Mouse (Mus musculus) MEL (cell line): ENCODE data around the gene Abca3. TPM values are rescaled to one million over a fixed set of nuclear protein-coding genes. Genes with fewer than 3 reads are reported as not detected.

ENCODE experiments used
- DNase-seq: peaks from one replicate; pipeline ENCODE4 v3.0.0; 2011; ENCODE audit warnings: low read depth, low spot score
- H3K27ac ChIP-seq: 2 replicates; pipeline ENCODE4 v1.5.1; 2012; ENCODE audit warnings: low read depth, mild to moderate bottlenecking, control low read depth, low read length, moderate library complexity; ENCODE audit not compliant: control insufficient read depth
- H3K27me3 ChIP-seq, 2 experiments: fragments of 150-350 bp in 1 of 2; sonication (generic) in 1 of 2; 2 replicates each; pipeline ENCODE4 v1.6.1; 2012; ENCODE audit warnings: low read length in 2 of 2, mild to moderate bottlenecking in 2 of 2, improper control_type of control experiment in 1 of 2, moderate library complexity in 1 of 2; ENCODE audit not compliant: insufficient read depth in 2 of 2, control insufficient read depth in 1 of 2
- H3K36me3 ChIP-seq, 2 experiments: 2 replicates each; pipeline ENCODE4 v1.6.1; 2012 to 2014; ENCODE audit warnings: low read length in 2 of 2, improper control_type of control experiment in 1 of 2, inconsistent platforms in 1 of 2, mild to moderate bottlenecking in 1 of 2; ENCODE audit not compliant: insufficient read depth in 2 of 2, control insufficient read depth in 1 of 2
- H3K4me1 ChIP-seq, 2 experiments: fragments of 150-350 bp in 1 of 2; sonication (generic) in 1 of 2; 2 replicates each; pipeline ENCODE4 v1.6.1; 2012; ENCODE audit warnings: low read length in 2 of 2, improper control_type of control experiment in 1 of 2, mild to moderate bottlenecking in 1 of 2; ENCODE audit not compliant: insufficient read depth in 2 of 2, control insufficient read depth in 1 of 2
- H3K4me3 ChIP-seq, 2 experiments: fragments of 150-350 bp in 1 of 2; sonication (generic) in 1 of 2; 2 replicates each; pipeline ENCODE4 v1.5.1; 2012; ENCODE audit warnings: low read depth in 2 of 2, low read length in 2 of 2, mild to moderate bottlenecking in 2 of 2, moderate library complexity in 2 of 2, control low read depth in 1 of 2, improper control_type of control experiment in 1 of 2; ENCODE audit not compliant: control insufficient read depth in 1 of 2, insufficient read depth in 1 of 2
- H3K79me2 ChIP-seq: 2 replicates; pipeline ENCODE4 v1.6.1; 2012; ENCODE audit warnings: mild to moderate bottlenecking, low read length, moderate library complexity; ENCODE audit not compliant: control insufficient read depth, poor library complexity, insufficient read depth
- H3K9ac ChIP-seq: 2 replicates; pipeline ENCODE4 v1.6.1; 2012; ENCODE audit warnings: low read depth, mild to moderate bottlenecking, control low read depth, low read length, moderate library complexity; ENCODE audit not compliant: control insufficient read depth, poor library complexity, severe bottlenecking
- H3K9me3 ChIP-seq: fragments of 150-350 bp; sonication (generic); replicated peaks from 2 replicates; pipeline ENCODE4 v1.6.1; 2012; ENCODE audit warnings: mild to moderate bottlenecking, low read length, improper control_type of control experiment, moderate library complexity; ENCODE audit not compliant: insufficient read depth
- CHD2 ChIP-seq: IDR thresholded peaks from 2 replicates; pipeline ENCODE4 v1.6.1; 2011; ENCODE audit warnings: low read length, improper control_type of control experiment
- CTCF ChIP-seq, 3 experiments: IDR thresholded peaks in 2 of 3; conservative IDR thresholded peaks in 1 of 3; 2 replicates each; pipeline ENCODE4 v1.5.1; 2011 to 2012; ENCODE audit warnings: low read length in 3 of 3, low read depth in 2 of 3, mild to moderate bottlenecking in 2 of 3, improper control_type of control experiment in 1 of 3, inconsistent platforms in 1 of 3, mixed read lengths in 1 of 3, moderate library complexity in 1 of 3; ENCODE audit not compliant: control insufficient read depth in 1 of 3, insufficient read depth in 1 of 3, poor library complexity in 1 of 3, severe bottlenecking in 1 of 3
- ETS1 ChIP-seq: IDR thresholded peaks from 2 replicates; pipeline ENCODE4 v1.6.1; 2012; ENCODE audit warnings: low read depth, mild to moderate bottlenecking, inconsistent platforms, low read length, improper control_type of control experiment, moderate library complexity
- GABPA ChIP-seq: IDR thresholded peaks from 2 replicates; pipeline ENCODE4 v1.6.1; 2012; ENCODE audit warnings: low read depth, mild to moderate bottlenecking, inconsistent platforms, low read length, improper control_type of control experiment, moderate library complexity
- GATA1 ChIP-seq: IDR thresholded peaks from 2 replicates; pipeline ENCODE4 v1.6.1; 2011; ENCODE audit warnings: low read depth, low read length, improper control_type of control experiment
- HCFC1 ChIP-seq: IDR thresholded peaks from 2 replicates; pipeline ENCODE4 v1.6.1; 2012; ENCODE audit warnings: low read depth, mild to moderate bottlenecking, inconsistent platforms, low read length, improper control_type of control experiment, moderate library complexity
- KAT2A ChIP-seq: conservative IDR thresholded peaks from 2 replicates; pipeline ENCODE4 v1.6.1; 2012; ENCODE audit warnings: low read depth, low read length, improper control_type of control experiment, inconsistent platforms
- MAFK ChIP-seq: IDR thresholded peaks from 2 replicates; pipeline ENCODE4 v1.6.1; 2011; ENCODE audit warnings: low read depth, mild to moderate bottlenecking, low read length, improper control_type of control experiment, borderline replicate concordance
- MAX ChIP-seq: IDR thresholded peaks from 2 replicates; pipeline ENCODE4 v1.6.1; 2011; ENCODE audit warnings: low read length, improper control_type of control experiment
- MXI1 ChIP-seq: IDR thresholded peaks from 2 replicates; pipeline ENCODE4 v1.6.1; 2011; ENCODE audit warnings: mild to moderate bottlenecking, low read depth, low read length, improper control_type of control experiment
- MYC ChIP-seq: IDR thresholded peaks from 2 replicates; pipeline ENCODE4 v1.6.1; 2011; ENCODE audit warnings: low read depth, mild to moderate bottlenecking, low read length, improper control_type of control experiment, moderate library complexity
- NELFE ChIP-seq: IDR thresholded peaks from 2 replicates; pipeline ENCODE4 v1.6.1; 2011; ENCODE audit warnings: low read depth, low read length, improper control_type of control experiment
- NRF1 ChIP-seq: IDR thresholded peaks from 2 replicates; pipeline ENCODE4 v1.6.1; 2014; ENCODE audit warnings: low read depth, mild to moderate bottlenecking, inconsistent platforms, low read length, improper control_type of control experiment, moderate library complexity; ENCODE audit not compliant: poor library complexity, insufficient read depth, severe bottlenecking
- POLR2A ChIP-seq, 2 experiments: IDR thresholded peaks; 2 replicates each; pipeline ENCODE4 v1.6.1; 2011 to 2012; ENCODE audit warnings: low read length in 2 of 2, mild to moderate bottlenecking in 2 of 2, control low read depth in 1 of 2, improper control_type of control experiment in 1 of 2, low read depth in 1 of 2, moderate library complexity in 1 of 2; ENCODE audit not compliant: control insufficient read depth in 1 of 2, insufficient read depth in 1 of 2, poor library complexity in 1 of 2
- POLR2AphosphoS5 ChIP-seq: IDR thresholded peaks from 2 replicates; pipeline ENCODE4 v1.6.1; 2012; ENCODE audit warnings: low read depth, borderline replicate concordance, mild to moderate bottlenecking, inconsistent platforms, low read length, moderate library complexity, mixed read lengths
- RAD21 ChIP-seq: IDR thresholded peaks from 2 replicates; pipeline ENCODE4 v1.6.1; 2011; ENCODE audit warnings: mild to moderate bottlenecking, low read depth, low read length, improper control_type of control experiment
- RCOR1 ChIP-seq: IDR thresholded peaks from 2 replicates; pipeline ENCODE4 v1.6.1; 2012; ENCODE audit warnings: low read depth, mild to moderate bottlenecking, inconsistent platforms, low read length, improper control_type of control experiment
- SMC3 ChIP-seq: IDR thresholded peaks from 2 replicates; pipeline ENCODE4 v1.6.1; 2011; ENCODE audit warnings: low read depth, low read length, improper control_type of control experiment
- TAL1 ChIP-seq: IDR thresholded peaks from 2 replicates; pipeline ENCODE4 v1.6.1; 2012; ENCODE audit warnings: mild to moderate bottlenecking, inconsistent platforms, low read length, moderate library complexity, mixed read lengths
- UBTF ChIP-seq: IDR thresholded peaks from 2 replicates; pipeline ENCODE4 v1.6.1; 2012; ENCODE audit warnings: low read depth, mild to moderate bottlenecking, inconsistent platforms, low read length, improper control_type of control experiment, moderate library complexity, borderline replicate concordance; ENCODE audit not compliant: insufficient read depth
- USF1 ChIP-seq: IDR thresholded peaks from 2 replicates; pipeline ENCODE4 v1.6.1; 2014; ENCODE audit warnings: low read depth, mild to moderate bottlenecking, inconsistent platforms, low read length, improper control_type of control experiment, moderate library complexity
- USF2 ChIP-seq, 2 experiments: IDR thresholded peaks; 2 replicates each; pipeline ENCODE4 v1.6.1; 2011 to 2012; ENCODE audit warnings: improper control_type of control experiment in 2 of 2, low read length in 2 of 2, borderline replicate concordance in 1 of 2, inconsistent platforms in 1 of 2, low read depth in 1 of 2, mild to moderate bottlenecking in 1 of 2; ENCODE audit not compliant: insufficient read depth in 1 of 2
- ZKSCAN1 ChIP-seq: IDR thresholded peaks from 2 replicates; pipeline ENCODE4 v1.6.1; 2012; ENCODE audit warnings: low read depth, mild to moderate bottlenecking, inconsistent platforms, low read length, improper control_type of control experiment, moderate library complexity
- polyA plus RNA-seq, 2 experiments: library from polyadenylated mRNA; stranded (reverse) in 1 of 2; unstranded in 1 of 2; fragments of >175 nt in 1 of 2; fragments of >200 nt in 1 of 2; gene quantifications; 2 replicates each; pipeline versions ENCODE4 v1.2.1 to v1.2.4; 2012; ENCODE audit warnings: low replicate concordance in 2 of 2, low read depth in 1 of 2; ENCODE audit not compliant: insufficient read length in 2 of 2, insufficient read depth in 1 of 2, missing spikeins in 1 of 2
- total RNA-seq: library from RNA; depleted of rRNA; stranded (reverse); fragments of 300-350 nt; gene quantifications from 2 replicates; pipeline ENCODE4 v1.2.3, GENCODE M21; 2012

The Abca3 gene
- total and polyA plus RNA-seq, 3 experiments, result 32.4 to 37.1 (median 36.6) TPM

DNA sequence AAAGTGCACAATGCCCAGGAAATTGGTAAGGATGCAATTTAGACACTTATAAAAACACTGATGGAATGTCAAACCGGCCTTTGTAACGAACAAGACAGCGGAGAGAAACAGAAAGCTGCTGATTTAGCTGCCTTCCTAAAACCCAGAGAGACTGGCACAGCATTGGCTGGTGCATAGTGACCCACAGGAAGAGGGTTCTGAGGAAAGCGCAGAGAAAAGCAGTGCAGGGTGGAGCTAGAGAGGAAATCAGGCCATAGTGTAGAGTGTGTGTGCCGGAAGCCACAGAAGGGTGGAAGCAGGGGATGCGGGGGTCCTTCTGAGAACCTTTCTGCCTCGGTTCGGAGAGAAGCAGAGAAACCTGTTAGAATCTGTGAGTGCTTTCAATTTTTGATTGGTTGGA, 7.1 kb upstream of the Abca3 start:
- no peak for TF ChIP-seq MAFK
- TF ChIP-seq POLR2AphosphoS5, result no peak
- TF ChIP-seq USF1, result no peak
- no peak for TF ChIP-seq UBTF
- TF ChIP-seq MXI1, result no peak
- TF ChIP-seq USF2 (IDR thresholded peaks at IDR 0.05; ENCODE audit: borderline replicate concordance in 1 of 2, insufficient read depth in 1 of 2, low read depth in 1 of 2, low read length in 2 of 2), result no peak
- no peak for TF ChIP-seq ETS1
- no peak for TF ChIP-seq MYC
- TF ChIP-seq NELFE, result no peak
- no peak for TF ChIP-seq HCFC1
- no peak for TF ChIP-seq KAT2A
- no peak for TF ChIP-seq CTCF (IDR thresholded peaks at IDR 0.05 in 2 of 3, conservative IDR thresholded peaks at IDR 0.05 in 1 of 3; ENCODE audit: control insufficient read depth in 1 of 3, insufficient read depth in 1 of 3, low read depth in 2 of 3, low read length in 3 of 3, poor library complexity in 1 of 3, severe bottlenecking in 1 of 3)
- no peak for TF ChIP-seq NRF1

DNA sequence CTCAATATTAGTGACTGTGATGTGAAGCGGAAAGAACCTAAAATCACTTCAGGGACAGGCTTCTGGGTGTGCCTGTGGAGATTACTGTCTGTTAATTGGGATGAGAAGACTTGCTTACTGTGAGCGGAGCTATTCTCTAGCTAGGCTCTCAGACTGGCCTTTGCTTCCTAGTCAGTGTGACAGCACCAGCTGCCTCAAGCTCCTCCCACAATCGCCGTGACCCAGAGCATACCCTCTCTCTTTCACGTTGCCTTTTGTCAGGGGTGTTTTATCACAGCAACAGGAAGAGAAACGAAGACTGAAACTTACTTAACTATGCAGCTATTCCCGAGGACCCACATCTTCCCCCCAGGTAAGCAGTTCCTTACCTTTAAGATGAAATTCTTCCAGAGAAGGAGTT, 4.9 kb upstream of the Abca3 start:
- no peaks in the 10 kb centered on the region for H3K9me3 ChIP-seq
- no peaks in the 10 kb centered on the region; the same call in 1 of the 2 replicates for H3K79me2 ChIP-seq
- TF ChIP-seq TAL1 (no peak), MXI1 (no peak), MYC (no peak), MAX (no peak), CHD2 (no peak), GATA1 (no peak), SMC3 (no peak), ETS1 (no peak), USF2 (IDR thresholded peaks at IDR 0.05; ENCODE audit: borderline replicate concordance in 1 of 2, insufficient read depth in 1 of 2, low read depth in 1 of 2, low read length in 2 of 2) (no peak), HCFC1 (no peak), RCOR1 (no peak), POLR2A (IDR thresholded peaks at IDR 0.05; ENCODE audit: control insufficient read depth in 1 of 2, insufficient read depth in 1 of 2, low read depth in 1 of 2, low read length in 2 of 2, poor library complexity in 1 of 2) (no peak), POLR2AphosphoS5 (no peak), GABPA (no peak), ZKSCAN1 (no peak), UBTF (no peak), RAD21 (no peak)
- no peaks in the 10 kb centered on the region for H3K36me3 ChIP-seq
- peaks cover 0 to 4% of the 10 kb centered on the region in 2 experiments; a peak in 1 of 4 replicates for H3K4me1 ChIP-seq
- H3K27me3 ChIP-seq, result no peaks in the 10 kb centered on the region
- H3K27ac ChIP-seq, result no peak overlapping the region
- H3K4me3 ChIP-seq, result no peak overlapping the region
- no peak overlapping the region for H3K9ac ChIP-seq
- no peak for DNase-seq

More for the DNA sequence above, 7.1 kb upstream of the Abca3 start:
- no peak overlapping the region for H3K4me3 ChIP-seq
- H3K27ac ChIP-seq, result no peak overlapping the region
- H3K36me3 ChIP-seq, result no peaks in the 10 kb centered on the region
- no peaks in the 10 kb centered on the region; a peak in 1 of 4 replicates for H3K4me1 ChIP-seq
- no peaks in the 10 kb centered on the region for H3K9me3 ChIP-seq
- DNase-seq, result no peak
- no peak overlapping the region for H3K9ac ChIP-seq
- no peaks in the 10 kb centered on the region for H3K79me2 ChIP-seq
- no peaks in the 10 kb centered on the region for H3K27me3 ChIP-seq
